Mouse (Mus musculus): ENCODE results near the gene Hnrnpab.

Gene Hnrnpab

DNA sequence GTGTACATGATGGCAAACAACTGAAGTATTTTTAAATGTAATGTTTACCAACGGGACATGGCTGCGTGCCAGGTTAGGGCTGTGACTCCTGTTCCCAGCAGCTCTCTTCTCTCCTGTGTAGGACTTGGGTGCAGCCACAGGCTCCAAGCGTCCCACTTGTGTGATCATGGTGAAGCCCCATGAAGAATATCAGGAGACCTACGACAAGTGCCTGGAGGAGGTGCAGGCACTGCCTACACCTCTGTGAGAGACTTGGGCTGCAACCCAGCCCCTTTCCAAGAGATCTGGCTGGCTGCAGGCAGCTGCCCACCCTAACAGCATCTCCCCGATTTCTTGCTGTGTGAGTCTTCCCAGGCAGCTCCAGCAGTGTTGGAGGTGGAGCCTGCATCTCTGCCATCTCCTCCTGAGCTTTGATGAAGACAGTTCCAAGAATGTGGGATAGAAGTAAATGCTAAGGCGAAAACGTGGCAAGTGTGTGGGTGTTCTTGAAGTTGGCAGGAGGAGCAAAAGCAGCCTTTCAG is 16.4 kb upstream of the Hnrnpab start:
- ChIA-PET POLR2A (interaction anchor here (0.6 to 62.0 kb wide), 15 partner anchors 1 to 65 kb away, joined by 3 to 3635 read pairs (median 164); partner anchors contain the start of genes Hnrnpab (in 3 of the 4), 0610009B22Rik (in 2 of the 4), D930048N14Rik (in 2 of the 4) and N4bp3 (in 2 of the 4)), CTCF (interaction anchor here in 1 of 4 experiments (0.7 kb wide), 1 partner anchor 59 kb away, joined by 3 read pairs; no protein-coding TSS in a partner anchor)

DNA sequence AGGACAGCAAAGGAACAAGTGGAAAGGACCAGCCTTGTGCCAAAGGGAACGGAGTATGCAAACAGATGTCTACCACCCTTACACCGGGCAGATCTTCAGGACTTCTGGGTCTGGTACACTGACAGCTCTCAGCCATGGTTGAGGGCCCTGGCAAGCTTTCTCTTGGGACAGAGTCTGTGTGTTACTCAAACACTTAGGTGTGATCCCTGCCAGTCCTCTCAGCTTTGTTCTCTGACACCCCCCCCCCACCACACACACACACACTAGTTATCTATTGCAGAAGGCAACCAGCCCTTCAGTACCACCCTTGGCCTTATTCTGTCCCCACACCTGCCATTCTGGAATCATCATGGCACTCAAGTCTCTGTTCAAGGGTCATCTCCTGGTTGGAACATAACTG is 15.1 kb upstream of the Hnrnpab start:
- POLR2A ChIA-PET: interaction anchor here (0.6 to 62.0 kb wide), 25 partner anchors 2 to 569 kb away, joined by 3 to 3635 read pairs (median 7); partner anchors contain the start of genes Hnrnpab (in 4 of the 4), Rmnd5b (in 3 of the 4), 0610009B22Rik (in 2 of the 4) and D930048N14Rik (in 2 of the 4)
- CTCF ChIA-PET: interaction anchor here in 1 of 4 experiments (1.2 kb wide), 1 partner anchor 66 kb away, joined by 3 read pairs; no protein-coding TSS in a partner anchor

DNA sequence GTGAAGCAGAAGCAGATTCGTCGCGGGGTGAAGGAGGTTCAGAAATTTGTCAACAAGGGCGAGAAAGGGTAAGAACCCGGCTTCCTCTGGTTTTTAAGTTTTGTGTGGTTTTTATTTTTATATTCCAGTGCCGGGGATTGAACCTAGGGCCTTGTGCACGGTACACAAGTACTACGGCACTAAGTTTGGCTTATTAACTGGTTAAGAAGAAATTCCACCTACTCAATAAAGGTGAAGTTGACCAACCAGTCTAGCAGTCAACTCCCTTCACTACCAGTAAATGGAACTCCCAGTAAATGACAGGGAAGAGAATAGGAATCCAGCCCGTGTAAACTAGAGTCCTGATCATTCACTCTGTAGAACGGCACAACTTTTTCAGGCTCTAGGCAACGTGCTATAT is 13.4 kb upstream of the Hnrnpab start:
- POLR2A ChIA-PET: interaction anchor here (0.5 to 62.0 kb wide), 34 partner anchors 4 to 1347 kb away, joined by 3 to 3635 read pairs (median 13); partner anchors contain the start of genes Hnrnpab (in 4 of the 4), 0610009B22Rik (in 3 of the 4), D930048N14Rik (in 3 of the 4) and N4bp3 (in 3 of the 4)

GRCm38 (mm10) chr11:51619409-51620060 is 12.9 kb upstream of the Hnrnpab start, which contains the start of gene Nhp2:
TSS of gene Nhp2 (plus strand) at chr11:51619735.
- CTCF ChIA-PET: interaction anchor here in 3 of 4 experiments (0.6 to 3.9 kb wide), 10 partner anchors 10 to 357 kb away, joined by 3 to 75 read pairs (median 3); partner anchors contain the start of genes Hnrnpab (in 2 of the 3), 0610009B22Rik (in 1 of the 3), Phykpl (in 1 of the 3) and Rmnd5b (in 1 of the 3)
- POLR2A ChIA-PET: interaction anchor here (0.5 to 62.0 kb wide), 53 partner anchors 4 to 1669 kb away, joined by 3 to 3635 read pairs (median 7); partner anchors contain the start of genes Hnrnpab (in 4 of the 4), 0610009B22Rik (in 3 of the 4), D930048N14Rik (in 3 of the 4) and N4bp3 (in 3 of the 4)

More for the DNA sequence above, 13.4 kb upstream of the Hnrnpab start:
- CTCF ChIA-PET: interaction anchor here in 3 of 4 experiments (0.7 to 3.9 kb wide), 5 partner anchors 35 to 356 kb away, joined by 3 to 75 read pairs (median 4); partner anchors contain the start of genes 0610009B22Rik (in 1 of the 3) and Phykpl (in 1 of the 3)

DNA sequence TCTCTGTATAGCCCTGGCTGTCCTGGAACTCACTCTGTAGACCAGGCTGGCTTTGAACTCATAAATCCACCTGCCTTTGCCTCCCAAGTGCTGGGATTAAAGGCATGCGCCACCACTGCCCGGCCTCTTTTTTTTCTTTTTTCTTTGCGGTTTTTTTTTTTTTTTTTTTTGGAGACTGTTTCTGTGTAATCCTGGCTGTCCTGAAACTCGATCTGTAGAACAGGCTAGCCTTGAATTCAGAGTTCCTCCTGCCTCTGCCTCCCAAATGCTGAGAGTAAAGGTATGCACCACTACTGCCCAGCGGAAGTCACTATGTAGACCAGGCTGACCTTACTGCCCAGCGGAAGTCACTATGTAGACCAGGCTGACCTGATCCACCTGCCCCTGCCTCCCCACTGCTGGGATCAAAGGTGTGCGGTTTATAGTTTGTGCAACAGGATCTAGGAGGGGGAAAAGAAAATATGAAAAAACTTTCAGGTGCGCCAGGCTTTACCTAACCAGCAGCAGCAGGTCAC is 12.3 kb upstream of the Hnrnpab start:
- ChIA-PET POLR2A (interaction anchor here (0.5 to 62.0 kb wide), 54 partner anchors 5 to 1890 kb away, joined by 3 to 3635 read pairs (median 7); partner anchors contain the start of genes Hnrnpab (in 4 of the 4), 0610009B22Rik (in 3 of the 4), D930048N14Rik (in 3 of the 4) and N4bp3 (in 3 of the 4)), CTCF (interaction anchor here (0.7 to 4.6 kb wide), 14 partner anchors 13 to 1032 kb away, joined by 3 to 76 read pairs (median 6); partner anchors contain the start of genes 0610009B22Rik (in 2 of the 4), Hnrnpab (in 2 of the 4), Phykpl (in 1 of the 4) and Rmnd5b (in 1 of the 4))

DNA sequence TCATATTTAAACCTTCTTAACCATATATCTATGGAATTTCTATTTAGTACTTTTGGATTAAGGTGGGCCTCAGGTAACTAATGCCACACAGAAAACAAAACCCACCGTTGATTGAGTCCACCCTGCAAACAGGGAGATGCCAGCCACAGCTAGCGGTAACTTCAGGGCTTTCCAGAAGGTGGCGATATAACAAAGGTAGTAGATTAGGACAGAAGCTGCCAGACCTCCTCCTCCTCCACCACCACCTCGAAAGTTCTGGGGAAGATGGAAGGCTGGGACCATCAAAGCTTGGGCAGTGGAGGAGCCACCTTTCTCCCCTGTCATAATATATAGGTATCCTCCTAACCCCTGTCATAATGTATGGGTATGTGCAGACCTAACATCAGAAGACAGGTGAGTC is 11.0 kb upstream of the Hnrnpab start:
- CTCF ChIA-PET: interaction anchor here (0.6 to 4.6 kb wide), 38 partner anchors 8 to 385 kb away, joined by 3 to 76 read pairs (median 5); partner anchors contain the start of genes 0610009B22Rik (in 4 of the 4), Hnrnpab (in 2 of the 4), D930048N14Rik (in 1 of the 4) and N4bp3 (in 1 of the 4)
- POLR2A ChIA-PET: interaction anchor here (0.6 to 62.0 kb wide), 48 partner anchors 6 to 1681 kb away, joined by 3 to 3635 read pairs (median 4); partner anchors contain the start of genes 0610009B22Rik (in 4 of the 4), Hnrnpab (in 4 of the 4), N4bp3 (in 3 of the 4) and Rmnd5b (in 3 of the 4)

DNA sequence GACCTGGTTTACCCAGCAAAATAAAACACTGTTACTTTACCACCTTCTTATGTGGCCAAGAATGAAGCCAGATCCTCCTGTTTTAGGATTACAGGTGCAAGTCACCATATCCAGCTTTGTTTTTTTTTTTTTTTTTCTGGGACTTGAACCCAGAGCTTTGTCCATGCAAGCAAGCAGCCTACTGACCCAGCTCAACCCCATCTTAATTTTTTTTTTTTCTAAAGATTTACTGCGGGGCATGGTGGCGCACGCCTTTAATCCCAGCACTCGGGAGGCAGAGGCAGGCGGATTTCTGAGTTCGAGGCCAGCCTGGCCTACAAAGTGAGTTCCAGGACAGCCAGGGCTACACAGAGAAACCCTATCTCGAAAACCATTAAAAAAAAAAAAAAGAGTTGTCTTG is 9.5 kb upstream of the Hnrnpab start:
- CTCF ChIA-PET: interaction anchor here (0.6 to 4.6 kb wide), 11 partner anchors 14 to 615 kb away, joined by 3 to 76 read pairs (median 4); no protein-coding TSS in a partner anchor
- POLR2A ChIA-PET: interaction anchor here (0.6 to 62.0 kb wide), 25 partner anchors 5 to 1851 kb away, joined by 3 to 3635 read pairs (median 39); partner anchors contain the start of genes Hnrnpab (in 4 of the 4), 0610009B22Rik (in 3 of the 4), D930048N14Rik (in 2 of the 4) and N4bp3 (in 2 of the 4)

DNA sequence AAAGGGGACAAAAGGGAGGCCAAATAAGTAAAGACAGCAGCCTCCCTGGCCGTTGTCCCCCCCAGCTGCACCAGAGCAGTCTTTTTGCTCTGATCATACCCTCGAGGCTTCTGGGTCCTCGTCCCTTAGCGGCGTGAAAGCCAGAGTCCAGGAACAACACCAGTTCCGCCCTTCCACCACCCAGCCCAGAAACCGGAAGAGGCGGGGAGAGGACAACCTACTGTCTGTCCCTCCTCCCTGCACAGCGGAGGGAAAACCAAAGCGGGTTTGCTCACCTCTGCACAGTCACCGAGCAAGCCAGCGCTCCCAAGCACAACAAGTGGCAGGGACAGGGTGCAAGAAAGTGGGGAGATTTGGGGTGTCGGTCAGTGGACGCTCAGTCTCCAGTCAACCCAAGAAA is 9.0 kb upstream of the Hnrnpab start:
- ChIA-PET POLR2A (interaction anchor here (0.7 to 62.0 kb wide), 23 partner anchors 4 to 608 kb away, joined by 3 to 3635 read pairs (median 19); partner anchors contain the start of genes Hnrnpab (in 3 of the 4), 0610009B22Rik (in 2 of the 4), D930048N14Rik (in 2 of the 4) and N4bp3 (in 2 of the 4)), CTCF (interaction anchor here (0.6 to 4.6 kb wide), 9 partner anchors 15 to 615 kb away, joined by 3 to 76 read pairs (median 4); no protein-coding TSS in a partner anchor)

GRCm38 (mm10) chr11:51615129-51615528 is 8.5 kb upstream of the Hnrnpab start:
- POLR2A ChIA-PET: interaction anchor here in 3 of 4 experiments (0.6 to 62.0 kb wide), 22 partner anchors 4 to 1238 kb away, joined by 3 to 3635 read pairs (median 14); partner anchors contain the start of genes 0610009B22Rik (in 3 of the 3), Hnrnpab (in 3 of the 3), D930048N14Rik (in 2 of the 3) and N4bp3 (in 2 of the 3)
- CTCF ChIA-PET: interaction anchor here (0.6 to 4.6 kb wide), 6 partner anchors 48 to 193 kb away, joined by 3 to 76 read pairs (median 10); no protein-coding TSS in a partner anchor

DNA sequence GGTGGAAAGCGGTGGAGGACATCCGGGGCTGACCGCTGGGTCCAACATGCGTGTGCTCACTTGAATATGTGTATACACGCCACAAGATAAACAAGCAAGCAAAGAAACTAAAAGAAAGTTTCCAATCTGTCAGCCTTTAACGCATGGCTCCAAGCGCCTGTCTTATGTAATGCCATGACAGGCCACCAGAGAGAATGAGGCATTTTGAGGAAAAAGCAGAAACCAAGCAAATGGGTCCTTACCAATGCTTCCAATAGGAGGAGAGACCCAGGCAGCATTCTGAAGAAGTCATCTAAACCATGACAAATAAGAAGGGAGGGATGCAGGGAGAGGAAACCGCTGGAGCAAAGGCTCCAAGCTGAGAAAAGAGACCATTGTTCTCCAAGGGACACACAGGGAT is 7.6 kb upstream of the Hnrnpab start:
- CTCF ChIA-PET: interaction anchor here in 2 of 4 experiments (0.6 to 4.6 kb wide), 4 partner anchors 44 to 68 kb away, joined by 3 to 76 read pairs (median 10); no protein-coding TSS in a partner anchor
- POLR2A ChIA-PET: interaction anchor here in 3 of 4 experiments (1.2 to 62.0 kb wide), 18 partner anchors 3 to 89 kb away, joined by 3 to 3635 read pairs (median 144); partner anchors contain the start of genes 0610009B22Rik (in 3 of the 3), Hnrnpab (in 3 of the 3), D930048N14Rik (in 2 of the 3) and N4bp3 (in 2 of the 3)

- ChIA-PET POLR2A (interaction anchor here in 3 of 4 experiments (1.0 to 62.0 kb wide), 10 partner anchors 1 to 79 kb away, joined by 3 to 3635 read pairs (median 256); partner anchors contain the start of genes 0610009B22Rik (in 2 of the 3), D930048N14Rik (in 2 of the 3), N4bp3 (in 2 of the 3) and Nhp2 (in 2 of the 3)), CTCF (interaction anchor here in 2 of 4 experiments (1.4 to 3.2 kb wide), 2 partner anchors 8 to 72 kb away, joined by 6 to 12 read pairs; no protein-coding TSS in a partner anchor)
Observed at GRCm38 (mm10) chr11:51609940-51610339, 3.3 kb upstream of the Hnrnpab start.

- CTCF ChIA-PET: interaction anchor here in 2 of 4 experiments (1.4 to 3.2 kb wide), 3 partner anchors 8 to 72 kb away, joined by 4 to 12 read pairs (median 6); partner anchors contain the start of gene Phykpl (in 1 of the 2)
- POLR2A ChIA-PET: interaction anchor here in 3 of 4 experiments (0.9 to 62.0 kb wide), 14 partner anchors 2 to 79 kb away, joined by 3 to 3635 read pairs (median 204); partner anchors contain the start of genes 0610009B22Rik (in 2 of the 3), D930048N14Rik (in 2 of the 3), N4bp3 (in 2 of the 3) and Nhp2 (in 2 of the 3)
Observed at GRCm38 (mm10) chr11:51609266-51609909, 2.7 kb upstream of the Hnrnpab start.

DNA sequence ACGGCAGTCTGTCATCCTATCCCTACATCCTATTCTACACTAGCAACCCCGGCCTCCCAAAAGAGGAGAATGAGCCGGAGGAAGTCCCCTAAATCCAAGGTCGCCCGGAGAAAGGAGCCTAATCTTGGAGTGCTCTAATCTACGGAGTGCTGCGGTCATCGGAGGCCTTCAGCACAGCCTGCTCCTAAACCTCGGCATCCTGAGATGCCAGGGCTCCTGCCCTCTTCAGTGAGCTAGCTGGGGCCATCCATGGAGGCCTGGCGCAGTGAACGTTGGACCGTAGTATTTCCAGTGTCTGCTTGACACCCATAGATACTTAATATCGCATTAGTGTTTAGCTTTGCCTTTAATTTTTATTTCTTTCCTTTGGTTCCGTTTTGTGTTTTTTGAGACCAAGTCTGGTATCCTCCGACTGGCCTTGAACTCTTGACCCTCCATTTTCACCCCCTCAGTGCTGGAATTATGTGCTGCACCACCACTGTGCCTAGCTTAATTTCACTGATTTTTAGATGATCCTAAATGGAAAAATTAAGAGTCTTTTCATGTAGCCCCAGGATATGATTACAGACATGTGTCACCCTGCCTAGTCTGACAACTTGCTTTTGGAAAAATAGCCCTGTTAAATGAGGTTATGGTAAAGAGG is 570 bp upstream of the Hnrnpab start:
- CTCF ChIA-PET: interaction anchor here in 3 of 4 experiments (1.0 to 3.2 kb wide), 7 partner anchors 10 to 324 kb away, joined by 3 to 12 read pairs (median 6); partner anchors contain the start of gene 0610009B22Rik (in 1 of the 3)
- POLR2A ChIA-PET: interaction anchor here (0.5 to 62.0 kb wide), 138 partner anchors 4 to 1964 kb away, joined by 3 to 3635 read pairs (median 5); partner anchors contain the start of genes 0610009B22Rik (in 4 of the 4), Nhp2 (in 4 of the 4), Phykpl (in 4 of the 4) and Rmnd5b (in 4 of the 4)

GRCm38 (mm10) chr11:51605602-51606446 is 823 bp downstream of the Hnrnpab start:
- ChIA-PET CTCF (interaction anchor here in 2 of 4 experiments (0.5 to 2.2 kb wide), 11 partner anchors 12 to 737 kb away, joined by 3 to 12 read pairs (median 5); partner anchors contain the start of genes Nhp2 (in 2 of the 2), 0610009B22Rik (in 1 of the 2) and Phykpl (in 1 of the 2)), POLR2A (interaction anchor here (0.5 to 62.0 kb wide), 153 partner anchors 6 to 1957 kb away, joined by 3 to 3635 read pairs (median 5); partner anchors contain the start of genes 0610009B22Rik (in 4 of the 4), Nhp2 (in 4 of the 4), Phykpl (in 4 of the 4) and Rmnd5b (in 4 of the 4))

All from embryonic stem cell, embryonic (primary cell).